ENCODE assay signal across 8 mouse cellular contexts in the genomic region with DNA sequence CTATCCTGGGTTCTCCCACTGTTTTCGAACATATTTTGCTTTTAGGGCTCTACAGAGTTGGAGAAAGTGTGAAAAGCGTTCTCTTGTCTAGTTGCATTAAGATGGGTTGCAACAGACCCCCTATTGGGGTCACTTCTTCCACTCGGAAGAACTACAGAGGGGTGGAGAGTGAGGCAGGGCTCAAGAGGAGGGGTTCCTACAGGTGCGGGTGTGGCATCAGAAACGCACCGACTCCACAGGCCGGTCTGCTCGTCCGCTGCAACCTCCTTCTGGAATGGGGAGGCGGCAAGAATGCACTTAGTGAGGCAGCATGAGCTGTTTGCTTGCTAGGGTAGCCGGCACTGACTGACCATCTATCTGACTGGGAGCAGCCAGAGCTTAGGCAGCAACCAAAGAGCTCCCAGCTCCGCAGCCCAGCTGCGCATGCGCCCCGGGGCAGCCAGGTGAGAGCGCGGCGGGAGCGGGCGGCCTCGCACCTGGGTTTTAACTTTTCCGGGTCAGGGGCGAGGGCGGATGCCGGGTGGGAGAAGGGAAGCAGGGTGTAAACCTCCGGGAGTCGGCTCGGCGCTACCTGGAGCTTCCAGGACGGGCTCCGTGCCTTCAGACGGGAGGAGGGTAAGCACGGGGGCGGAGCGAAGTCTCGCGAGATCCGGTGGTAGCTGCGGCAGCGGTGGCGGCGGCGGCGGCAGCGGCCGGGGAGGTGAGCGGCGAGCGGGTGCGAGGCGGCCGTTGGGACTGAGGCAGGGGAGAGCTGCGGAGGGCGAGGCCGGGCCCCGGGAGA. TPM values are rescaled to one million over a fixed set of nuclear protein-coding genes. Genes with fewer than 3 reads are reported as not detected.
DNase-seq lines count a peak whose midpoint lies in the region; ATAC-seq and TF ChIP-seq lines count a peak whose summit lies in the region.

A gene (plus strand): TSS at position 627 of the 781 bp plus-strand sequence.

- 1% methylated on average over 56 of the region's 56 CpGs for WGBS in forebrain, embryonic 15.5 days
- WGBS in neural tube, embryonic 14.5 days, result 1% methylated on average over 49 of the region's 56 CpGs

- DNase-seq in G1E (ENCODE audit: low spot score), result peak; percentile 96
- DNase-seq in cerebellum, adult 11-12 months, result peak; percentile 90
- peak; percentile 81 for DNase-seq in heart, postnatal 25 days (ENCODE audit: low spot score)
- DNase-seq in layer of hippocampus, adult 18-20 months (ENCODE audit: low spot score in 2 of 2), result peak; percentile 79 to 88
- peak; percentile 90 for DNase-seq in lung, adult 18-20 months

- H3K36me3 ChIP-seq in G1E (replicated peaks), result peaks cover 2% of the 10 kb centered on the region
- no peaks in the 10 kb centered on the region for H3K36me3 ChIP-seq in forebrain, embryonic 15.5 days
- no peaks in the 10 kb centered on the region for H3K36me3 ChIP-seq in neural tube, embryonic 14.5 days (ENCODE audit: control insufficient read depth, insufficient read depth, low read length)
- no peaks in the 10 kb centered on the region for H3K36me3 ChIP-seq in testis, adult 2 months (ENCODE audit: control insufficient read depth, insufficient read depth, low read length)

- peak within 1 kb of the TSS; percentile 82 for H3K4me3 ChIP-seq in G1E (ENCODE audit: low read depth, low read length)
- H3K4me3 ChIP-seq in forebrain, embryonic 15.5 days, result peak within 1 kb of the TSS; percentile 92
- H3K4me3 ChIP-seq in neural tube, embryonic 14.5 days (ENCODE audit: low read depth, low read length), result peak within 1 kb of the TSS; percentile 77
- peak within 1 kb of the TSS; percentile 99 for H3K4me3 ChIP-seq in testis, adult 2 months (ENCODE audit: control insufficient read depth, low read depth, low read length)

- H3K9me3 ChIP-seq in G1E (replicated peaks), result no peaks in the 10 kb centered on the region
- H3K9me3 ChIP-seq in forebrain, embryonic 15.5 days, result no peaks in the 10 kb centered on the region
- H3K9me3 ChIP-seq in neural tube, embryonic 14.5 days (ENCODE audit: control insufficient read depth, low read length), result no peaks in the 10 kb centered on the region

- TF ChIP-seq POLR2A in testis, adult 2 months (IDR thresholded peaks at IDR 0.05; ENCODE audit: control insufficient read depth, low read depth, low read length), result peak; percentile 67

- peaks cover 21% of the 10 kb centered on the region for H3K27me3 ChIP-seq in G1E (ENCODE audit: insufficient read depth, low read length)
- no peaks in the 10 kb centered on the region for H3K27me3 ChIP-seq in forebrain, embryonic 15.5 days
- no peaks in the 10 kb centered on the region for H3K27me3 ChIP-seq in neural tube, embryonic 14.5 days (ENCODE audit: control insufficient read depth, insufficient read depth, low read length)
- no peaks in the 10 kb centered on the region for H3K27me3 ChIP-seq in testis, adult 2 months (ENCODE audit: control insufficient read depth, insufficient read depth, low read length)

- peak within 1 kb of the TSS; percentile 87 for H3K27ac ChIP-seq in forebrain, embryonic 15.5 days (replicated peaks)
- peak within 1 kb of the TSS; percentile 70 for H3K27ac ChIP-seq in neural tube, embryonic 14.5 days (ENCODE audit: low read depth, low read length)
- H3K27ac ChIP-seq in testis, adult 2 months (ENCODE audit: control insufficient read depth, insufficient read depth, low read depth, low read length), result peak within 1 kb of the TSS; percentile 96

- H3K4me1 ChIP-seq in G1E (ENCODE audit: insufficient read depth, low read depth, low read length), result peaks cover 15% of the 10 kb centered on the region
- H3K4me1 ChIP-seq in forebrain, embryonic 15.5 days, result peaks cover 13% of the 10 kb centered on the region
- H3K4me1 ChIP-seq in neural tube, embryonic 14.5 days (ENCODE audit: control insufficient read depth, insufficient read depth, low read length), result peaks cover 7% of the 10 kb centered on the region; the same call in 1 of the 2 replicates
- H3K4me1 ChIP-seq in testis, adult 2 months (ENCODE audit: control insufficient read depth, insufficient read depth, low read length), result peaks cover 12% of the 10 kb centered on the region

- peak; percentile 15; the same call in 1 of the 2 replicates for ATAC-seq in G1E (ENCODE audit: extremely low read depth, insufficient number of reproducible peaks, low FRiP score, poor library complexity, severe bottlenecking)
- ATAC-seq in forebrain, embryonic 15.5 days (replicated peaks), result peak; percentile 95
- ATAC-seq in neural tube, embryonic 14.5 days (ENCODE audit: low read depth), result peak; percentile 96

- intact Hi-C loops in heart, postnatal 25 days (cut with DNase I), result loop anchor here (2.0 to 5.0 kb wide), 3 partner anchors 67 to 103 kb away; no protein-coding TSS in a partner anchor

- TF ChIP-seq CTCF in G1E (IDR thresholded peaks at IDR 0.05; ENCODE audit: low read depth, low read length), result no peak
- no peak for TF ChIP-seq CTCF in testis, adult 2 months (IDR thresholded peaks at IDR 0.05; ENCODE audit: control insufficient read depth, insufficient read depth, insufficient replicate concordance, low read depth, low read length)

- H3K9ac ChIP-seq in forebrain, embryonic 15.5 days (replicated peaks), result peak within 1 kb of the TSS; percentile 88
- H3K9ac ChIP-seq in neural tube, embryonic 14.5 days (replicated peaks; ENCODE audit: low read depth, low read length), result peak within 1 kb of the TSS; percentile 82

- peak within 1 kb of the TSS; percentile 82 for H3K4me2 ChIP-seq in forebrain, embryonic 15.5 days (replicated peaks)
- H3K4me2 ChIP-seq in neural tube, embryonic 14.5 days (ENCODE audit: low read depth, low read length), result peak within 1 kb of the TSS; percentile 77

RNA-seq across cellular contexts. Expression of the gene that starts here (rescaled TPM):
- total RNA-seq in G1E (2014; fragmentation: Nextera tagmentation) (8.7 and 12.1 TPM in 2 replicates), G1E (2017) (4.8 and 5.6 TPM in 2 replicates)
- polyA plus RNA-seq in G1E (2012), result 0.96 and 2.1 TPM in 2 replicates
- 12.2 and 13.3 TPM in 2 replicates for polyA plus RNA-seq in forebrain, embryonic 15.5 days (2015; fragmentation: Nextera tagmentation; extraction: Ambion mirVana)
- total RNA-seq in heart, postnatal 25 days (2021), result 10 to 100 TPM; 24.9 to 31.5 TPM
- 100 to 1,000 TPM; 170 to 173 TPM for total RNA-seq in layer of hippocampus, adult 18-20 months (2021)
- polyA plus RNA-seq in neural tube, embryonic 14.5 days (2014; fragmentation: Nextera tagmentation; extraction: Ambion mirVana), result 12.2 and 13.5 TPM in 2 replicates
- 10.8 and 11.9 TPM in 2 replicates for polyA plus RNA-seq in testis, adult 2 months (2012; rRNA removed)

Comparison
In these comparisons a context has a peak if more than half of its experiments do, and no peak if none do; other contexts are left out.
1. Peak in every context shown above with its lines: DNase-seq, ATAC-seq, H3K4me3 ChIP-seq and H3K27ac ChIP-seq.
2. RNA of the gene that starts here (total RNA-seq): 170 to 173 TPM in layer of hippocampus, adult 18-20 months; 24.9 to 31.5 TPM in heart, postnatal 25 days and 4.8 to 12.1 TPM in G1E; every median in the first group is over 4 times any median in the second.
3. ATAC-seq: peak in every context shown above with its lines; median percentile 96 in neural tube, embryonic 14.5 days; 95 in forebrain, embryonic 15.5 days; 15 in G1E.